Mouse (Mus musculus) testis, adult 2 months (tissue): ENCODE data around the gene Sgta. TPM values are rescaled to one million over a fixed set of nuclear protein-coding genes. Genes with fewer than 3 reads are reported as not detected.
"Not testable (repeated sequence)": the region's sequence is repeated elsewhere in the genome, so short reads cannot be mapped to it uniquely, and the experiment has no call there.

Experiments
- H3K27ac ChIP-seq: fragments of 200-500 bp; 2 replicates; pipeline ENCODE4 v1.5.1; 2012; ENCODE audit warnings: low read depth, low read length; ENCODE audit not compliant: control insufficient read depth, insufficient read depth
- H3K27me3 ChIP-seq: fragments of 200-500 bp; 2 replicates; pipeline ENCODE4 v1.6.1; 2012; ENCODE audit warnings: mild to moderate bottlenecking, low read length, moderate library complexity; ENCODE audit not compliant: control insufficient read depth, insufficient read depth
- H3K36me3 ChIP-seq: fragments of 200-500 bp; 2 replicates; pipeline ENCODE4 v1.6.1; 2012; ENCODE audit warnings: mild to moderate bottlenecking, low read length; ENCODE audit not compliant: control insufficient read depth, insufficient read depth
- H3K4me1 ChIP-seq: fragments of 200-500 bp; 2 replicates; pipeline ENCODE4 v1.6.1; 2012; ENCODE audit warnings: low read length; ENCODE audit not compliant: control insufficient read depth, insufficient read depth
- H3K4me3 ChIP-seq: fragments of 200-500 bp; 2 replicates; pipeline ENCODE4 v1.5.1; 2012; ENCODE audit warnings: low read depth, mild to moderate bottlenecking, low read length, moderate library complexity, mixed read lengths; ENCODE audit not compliant: control insufficient read depth
- CTCF ChIP-seq: fragments of 200-500 bp; IDR thresholded peaks from 2 replicates; pipeline ENCODE4 v1.5.1; 2012; ENCODE audit warnings: low read depth, mild to moderate bottlenecking, inconsistent platforms, low read length, moderate library complexity; ENCODE audit not compliant: control insufficient read depth, insufficient read depth, insufficient replicate concordance
- POLR2A ChIP-seq: fragments of 200-500 bp; IDR thresholded peaks from 2 replicates; pipeline ENCODE4 v1.6.1; 2012; ENCODE audit warnings: low read depth, mild to moderate bottlenecking, inconsistent platforms, low read length, moderate library complexity; ENCODE audit not compliant: control insufficient read depth
- polyA plus RNA-seq: library from polyadenylated mRNA; depleted of rRNA; stranded (reverse); fragments of >200 nt; gene quantifications from 2 replicates; pipeline ENCODE4 v1.2.3, GENCODE M21; 2012

Gene Sgta
- polyA plus RNA-seq, 1 experiment: 203 TPM

DNA sequence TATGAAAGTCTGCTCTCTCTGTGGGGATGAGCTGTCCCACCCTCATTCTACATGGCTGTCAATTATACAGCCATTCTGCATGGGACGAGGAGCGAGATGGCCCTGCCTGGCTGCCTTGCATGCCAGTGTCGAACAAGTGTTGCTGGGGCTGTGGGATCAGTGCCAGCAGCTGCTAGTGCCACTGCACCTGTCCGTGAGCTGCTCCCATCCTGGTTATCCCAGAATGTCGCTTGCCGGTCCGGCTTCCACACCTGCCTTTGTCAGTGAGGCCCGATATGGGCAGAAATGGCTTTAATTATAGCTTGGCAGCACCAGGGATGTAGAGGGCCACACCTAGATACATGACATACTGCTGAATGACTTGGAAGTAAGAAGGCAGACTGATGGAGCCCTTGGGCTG, 12.3 kb upstream of the Sgta start:
- Histone ChIP-seq H3K36me3 (no peaks in the 10 kb centered on the region; the same call in none of the 2 replicates), H3K27ac (no peak overlapping the region), H3K4me1 (peaks cover 13% of the 10 kb centered on the region), H3K27me3 (no peaks in the 10 kb centered on the region), H3K4me3 (no peak overlapping the region)
- TF ChIP-seq CTCF (no peak), POLR2A (no peak)

DNA sequence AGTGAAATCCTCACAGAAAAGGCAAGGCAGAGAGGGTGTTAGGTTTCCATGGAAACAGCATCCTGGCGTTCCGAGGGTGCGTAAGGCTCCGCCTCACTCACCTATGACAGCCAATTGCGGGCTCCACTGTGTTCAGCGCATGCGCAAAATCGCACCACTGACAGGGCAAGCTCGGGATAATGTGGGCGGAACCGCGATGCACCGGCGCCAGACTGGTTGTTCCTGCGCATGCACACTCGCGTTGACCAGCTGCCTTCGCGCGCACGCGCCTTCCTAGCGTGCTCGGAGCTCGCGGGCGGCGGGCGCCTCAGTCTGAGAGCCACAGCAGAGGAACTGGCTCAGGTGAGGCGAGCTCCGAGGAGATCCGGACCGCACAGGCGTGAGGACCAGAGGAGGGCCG, 9.9 kb upstream of the Sgta start, which contains the start of gene Thop1:
Gene Thop1, plus strand, starts transcription at position 200 of the 400 bp plus-strand sequence.
- no peaks in the 10 kb centered on the region; the same call in 1 of the 2 replicates for H3K36me3 ChIP-seq
- no peaks in the 10 kb centered on the region for H3K27me3 ChIP-seq
- TF ChIP-seq CTCF (no peak), POLR2A (peak; percentile 68)
- H3K4me3 ChIP-seq: peak within 1 kb of the TSS; percentile 88
- H3K4me1 ChIP-seq: peaks cover 13% of the 10 kb centered on the region
- peak within 1 kb of the TSS; percentile 84 for H3K27ac ChIP-seq

DNA sequence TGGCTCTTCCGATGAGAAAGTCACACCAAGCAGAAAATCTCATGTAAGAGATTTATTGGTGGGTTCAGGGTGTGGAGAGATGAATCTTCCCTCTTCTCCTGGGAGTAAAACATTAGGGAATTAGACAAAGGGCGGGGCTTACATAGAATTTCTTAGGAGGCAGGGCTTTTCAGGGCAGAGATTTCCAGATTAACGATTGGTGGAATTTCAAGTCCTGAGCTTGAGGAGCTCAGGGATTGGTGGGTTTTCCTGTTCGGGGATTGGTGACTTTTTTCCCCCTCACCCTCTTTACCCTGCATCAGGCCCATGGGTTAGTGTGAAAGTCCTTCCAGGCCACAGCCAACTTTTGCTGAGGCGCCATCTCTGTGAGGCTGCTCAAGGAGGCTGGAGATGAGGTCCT, 8.7 kb upstream of the Sgta start:
- Histone ChIP-seq H3K27ac (peak overlapping the region; percentile 84; the same call in 1 of the 2 replicates), H3K4me1 (peaks cover 15% of the 10 kb centered on the region), H3K36me3 (no peaks in the 10 kb centered on the region; the same call in 1 of the 2 replicates), H3K4me3 (peak overlapping the region; percentile 88), H3K27me3 (no peaks in the 10 kb centered on the region)
- TF ChIP-seq POLR2A (no peak), CTCF (no peak)

DNA sequence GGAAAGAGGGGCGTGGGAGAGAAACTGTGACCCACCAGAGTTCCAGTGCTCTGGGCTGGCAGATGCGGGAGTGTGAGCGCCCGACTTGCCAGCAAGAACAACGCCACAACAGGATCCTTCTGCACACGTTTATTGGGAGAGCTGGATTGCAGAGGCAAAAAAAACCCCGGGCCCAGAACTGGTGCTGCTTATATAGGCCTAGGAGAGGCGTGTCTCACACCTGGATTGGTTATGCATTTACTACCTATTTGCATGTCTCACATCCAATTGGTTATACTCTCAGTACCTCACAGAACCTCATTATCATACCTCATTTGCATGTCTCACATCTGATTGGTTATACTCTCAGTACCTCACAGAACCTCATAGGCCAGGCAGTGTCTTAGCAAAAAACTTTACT, 4.5 kb upstream of the Sgta start:
- Histone ChIP-seq H3K4me3 (peak overlapping the region; percentile 16; the same call in 1 of the 2 replicates), H3K27ac (peak overlapping the region; percentile 49; the same call in 1 of the 2 replicates), H3K4me1 (peaks cover 13% of the 10 kb centered on the region)
- not testable (repeated sequence) for H3K36me3 ChIP-seq, H3K27me3 ChIP-seq

DNA sequence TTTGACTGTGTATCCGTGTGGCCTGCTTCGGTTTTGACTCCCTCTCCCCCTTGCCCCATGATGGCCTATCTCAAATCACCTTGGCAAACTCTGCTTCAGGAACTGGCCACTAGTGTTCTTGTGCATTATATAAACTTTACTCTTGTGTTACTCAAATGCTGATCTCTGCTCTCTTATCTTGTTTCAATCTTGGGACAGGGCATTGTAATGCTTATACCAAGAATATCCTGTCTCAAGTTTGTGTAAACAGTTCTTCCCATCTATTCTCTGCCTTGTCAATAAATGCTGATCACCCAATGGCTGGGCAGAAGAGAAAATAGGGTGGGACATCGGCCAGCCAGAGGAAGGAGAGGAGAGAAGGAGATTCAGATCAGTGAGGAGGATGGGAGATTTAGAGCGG, 2.7 kb upstream of the Sgta start:
- no peak for TF ChIP-seq POLR2A
- no peak for TF ChIP-seq CTCF
- Histone ChIP-seq H3K4me1 (peaks cover 9% of the 10 kb centered on the region), H3K27me3 (no peaks in the 10 kb centered on the region), H3K36me3 (no peaks in the 10 kb centered on the region), H3K27ac (no peak overlapping the region), H3K4me3 (no peak overlapping the region)

DNA sequence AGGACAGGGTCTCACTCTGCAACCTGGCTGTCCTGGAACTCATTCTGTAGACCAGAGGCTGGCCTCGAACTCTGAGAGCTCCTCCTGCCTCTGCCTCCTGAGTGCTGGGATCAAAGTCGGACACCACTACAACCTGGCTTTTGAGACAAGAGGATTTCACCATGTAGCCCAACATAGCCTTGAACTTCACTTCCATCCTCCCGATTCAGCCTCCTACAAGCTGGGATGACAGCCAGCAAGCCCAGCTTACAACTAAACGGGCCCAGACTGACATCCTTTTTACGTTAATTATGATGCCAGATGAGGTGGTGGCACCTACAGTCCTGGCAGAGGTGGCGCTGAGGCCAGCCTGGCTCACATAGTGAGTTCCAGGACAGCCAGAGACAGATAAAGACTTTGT, 1.1 kb downstream of the Sgta start:
- no peak for TF ChIP-seq CTCF
- TF ChIP-seq POLR2A: no peak
- H3K4me3 ChIP-seq: peak overlapping the region; percentile 98
- no peaks in the 10 kb centered on the region for H3K36me3 ChIP-seq
- H3K4me1 ChIP-seq: peaks cover 5% of the 10 kb centered on the region
- H3K27ac ChIP-seq: no peak overlapping the region
- no peaks in the 10 kb centered on the region for H3K27me3 ChIP-seq

DNA sequence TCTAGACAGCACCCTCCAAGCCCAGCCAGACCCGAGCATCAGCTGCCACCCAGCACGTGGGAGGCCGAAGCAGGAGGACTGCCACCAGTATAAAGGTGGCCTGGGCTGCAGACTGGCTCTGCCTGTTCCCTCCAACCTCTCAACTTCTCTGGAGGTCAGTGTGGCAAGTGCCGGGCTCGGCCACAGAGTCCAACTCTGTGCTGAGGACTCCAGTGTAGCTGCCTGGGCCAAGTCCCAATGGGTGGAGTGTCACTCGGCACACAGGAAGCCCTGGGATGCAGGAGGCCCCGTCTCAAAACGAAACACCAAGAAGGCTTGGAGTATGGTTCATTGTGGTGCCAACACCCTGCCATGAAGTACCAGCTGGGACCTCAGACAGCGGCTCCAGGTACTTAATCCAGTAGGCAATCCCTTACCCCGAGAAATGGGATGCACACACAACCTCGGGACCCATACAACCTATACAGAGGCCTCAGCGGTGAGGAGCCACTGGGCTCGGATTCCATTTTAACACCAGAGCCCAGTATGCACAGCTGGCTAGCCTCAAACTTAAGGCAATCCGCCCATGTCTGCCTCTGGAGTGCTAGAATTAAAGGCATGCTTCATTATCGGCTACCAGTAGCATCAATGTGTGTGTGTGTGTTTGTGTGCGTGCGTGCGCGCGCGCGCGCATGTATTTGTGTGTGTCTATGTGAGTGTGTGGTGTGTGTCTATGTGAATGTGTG, 2.4 kb downstream of the Sgta start:
- H3K4me1 ChIP-seq: peaks cover 5% of the 10 kb centered on the region
- no peaks in the 10 kb centered on the region for H3K36me3 ChIP-seq
- no peak overlapping the region for H3K27ac ChIP-seq
- no peak overlapping the region for H3K4me3 ChIP-seq
- no peaks in the 10 kb centered on the region for H3K27me3 ChIP-seq
- no peak for TF ChIP-seq POLR2A

DNA sequence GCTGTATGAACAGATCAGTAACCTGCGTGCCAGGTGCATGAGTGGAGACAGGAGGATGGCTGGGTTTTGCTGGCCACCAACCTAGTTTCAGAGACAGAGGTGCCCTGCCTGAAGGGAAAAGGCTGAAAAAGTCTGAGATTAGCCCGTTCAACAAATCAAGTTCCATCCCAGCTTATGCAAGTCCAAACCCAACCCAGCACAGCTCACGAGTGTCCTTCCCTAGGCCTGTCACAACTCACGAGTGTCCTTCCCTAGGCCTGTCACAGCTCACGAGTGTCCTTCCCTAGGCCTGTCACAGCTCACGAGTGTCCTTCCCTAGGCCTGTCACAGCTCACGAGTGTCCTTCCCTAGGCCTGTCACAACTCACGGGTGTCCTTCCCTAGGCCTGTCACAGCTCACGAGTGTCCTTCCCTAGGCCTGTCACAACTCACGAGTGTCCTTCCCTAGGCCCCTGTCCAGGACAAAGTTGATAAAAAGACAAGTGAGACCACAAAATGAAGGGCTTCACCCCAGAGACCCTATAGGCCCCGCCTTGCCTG, 4.1 kb downstream of the Sgta start:
- H3K36me3 ChIP-seq, H3K4me1 ChIP-seq: not testable (repeated sequence)

More for the DNA sequence above, 4.1 kb downstream of the Sgta start:
- H3K27me3 ChIP-seq, H3K27ac ChIP-seq, H3K4me3 ChIP-seq: not testable (repeated sequence)
